Mouse (Mus musculus): ENCODE data around the gene Pla2g15.

DNA sequence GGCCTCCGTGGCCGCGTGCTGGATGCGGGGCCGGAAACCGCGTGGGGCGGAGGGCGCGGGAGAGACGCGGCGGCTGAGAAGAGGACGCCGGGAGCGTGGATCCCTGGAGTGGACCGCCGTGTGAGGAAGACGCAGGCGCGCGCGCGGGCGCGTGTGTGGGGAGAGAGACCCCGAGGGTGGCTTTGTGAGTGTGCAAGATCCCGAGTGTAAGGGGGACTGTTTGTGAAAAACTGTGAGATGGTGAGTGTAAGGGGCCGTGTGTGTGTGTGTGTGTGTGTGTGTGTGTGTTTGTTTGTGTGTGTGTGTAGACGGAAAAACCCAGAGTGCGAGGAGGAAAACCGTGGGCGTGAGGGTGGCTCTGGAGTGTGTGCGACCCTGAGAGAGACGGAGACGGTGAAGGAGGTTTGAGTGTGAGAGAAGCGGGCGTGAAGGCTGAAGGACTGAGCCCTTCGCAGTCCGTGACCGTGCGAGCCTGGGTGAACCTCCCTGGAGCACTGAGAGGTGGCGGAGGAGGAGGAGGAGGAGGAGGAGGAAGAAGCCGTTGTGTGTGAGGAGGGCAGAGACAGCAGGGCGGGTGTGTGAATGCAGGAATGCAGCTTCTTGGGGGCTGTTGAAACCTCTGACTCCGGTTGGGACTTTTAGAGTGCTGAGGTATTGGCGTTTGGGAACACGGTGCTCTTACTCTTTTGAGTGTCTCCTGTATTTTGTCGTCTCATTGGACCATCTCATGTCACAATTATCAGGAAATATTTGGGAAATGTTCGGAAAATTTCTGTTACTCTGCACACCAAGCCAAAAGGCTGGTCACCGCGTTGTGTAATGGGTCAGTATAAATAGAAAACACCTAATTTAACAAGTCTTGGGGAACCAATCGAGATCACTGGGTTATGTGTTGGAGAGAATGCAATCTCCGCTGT lies 19.1 kb downstream of the Pla2g15 start:
- TF ChIP-seq POLR2AphosphoS2 (IDR thresholded peaks at IDR 0.05; ENCODE audit: low read depth, low read length) (no peak), ELF1 (IDR thresholded peaks at IDR 0.05; ENCODE audit: low read depth, low read length) (no peak), ZC3H11A (IDR thresholded peaks at IDR 0.05; ENCODE audit: low read depth, low read length) (no peak), POLR2A (IDR thresholded peaks at IDR 0.05; ENCODE audit: low read depth, low read length) (no peak), CTCF (conservative IDR thresholded peaks at IDR 0.05 in 1 of 2, IDR thresholded peaks at IDR 0.05 in 1 of 2; ENCODE audit: low read depth in 2 of 2, low read length in 2 of 2) (no peak), ETS1 (conservative IDR thresholded peaks at IDR 0.05; ENCODE audit: low read depth, low read length) (no peak), UBTF (IDR thresholded peaks at IDR 0.05; ENCODE audit: low read depth, low read length) (no peak), E2F4 (IDR thresholded peaks at IDR 0.05; ENCODE audit: insufficient replicate concordance, low read depth, low read length) (no peak), EP300 (IDR thresholded peaks at IDR 0.05; ENCODE audit: low read length) (no peak)
